In the genomic region with DNA sequence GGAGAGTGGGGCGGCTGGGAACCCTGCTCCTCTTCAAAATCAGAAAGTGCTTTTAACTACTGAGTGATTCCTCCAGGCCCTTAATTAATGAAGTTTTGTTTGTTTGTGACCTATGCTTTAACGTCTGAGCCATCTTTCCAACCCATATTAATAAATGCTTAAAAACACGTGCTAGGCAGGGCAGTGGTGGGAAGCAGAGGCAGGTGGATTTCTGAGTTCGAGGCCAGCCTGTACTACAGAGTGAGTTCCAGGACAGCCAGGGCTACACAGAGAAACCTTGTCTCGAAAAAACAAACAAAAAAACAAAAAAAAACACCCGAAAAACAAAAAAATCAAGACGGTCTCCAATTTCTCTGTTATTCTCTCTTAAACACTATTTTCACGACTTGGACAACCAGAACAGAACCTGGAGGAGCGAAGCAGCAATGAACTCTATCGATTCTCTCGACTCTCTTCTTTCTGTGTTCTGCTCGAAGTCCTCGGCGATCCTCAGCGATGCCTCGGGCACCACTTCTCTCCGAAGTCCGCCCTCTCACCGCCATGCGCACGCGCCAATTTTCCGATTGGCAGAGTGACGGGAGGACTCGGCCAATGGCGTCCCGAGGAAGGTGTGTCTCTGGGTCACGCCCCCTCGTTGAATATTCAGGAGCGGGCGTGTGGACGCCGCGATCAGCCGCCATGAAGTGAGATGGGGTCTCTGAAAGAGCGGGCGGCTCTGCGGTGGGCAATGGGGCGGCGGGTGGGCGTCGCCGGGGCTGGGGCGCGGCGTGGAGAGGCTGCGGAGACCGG, we compare ENCODE assay signal across 8 mouse cellular contexts. TPM values are rescaled to one million over a fixed set of nuclear protein-coding genes. Genes with fewer than 3 reads are reported as not detected.
DNase-seq lines count a peak whose midpoint lies in the region; ATAC-seq lines count a peak whose summit lies in the region.

Ercc2 (plus strand) TSS at position 634 of the 789 bp plus-strand sequence.

- H3K4me1 ChIP-seq in forebrain, embryonic 14.5 days (ENCODE audit: control insufficient read depth, insufficient read depth, low read length) = peaks cover 6% of the 10 kb centered on the region
- H3K4me1 ChIP-seq in neural tube, embryonic 15.5 days = peaks cover 22% of the 10 kb centered on the region

- H3K9me3 ChIP-seq in forebrain, embryonic 14.5 days (replicated peaks; ENCODE audit: control insufficient read depth, low read length) = no peaks in the 10 kb centered on the region
- no peaks in the 10 kb centered on the region for H3K9me3 ChIP-seq in neural tube, embryonic 15.5 days (replicated peaks)

- peak within 1 kb of the TSS; percentile 89 for H3K9ac ChIP-seq in forebrain, embryonic 14.5 days (ENCODE audit: low read length)
- H3K9ac ChIP-seq in neural tube, embryonic 15.5 days (replicated peaks) = peak within 1 kb of the TSS; percentile 90

- intact Hi-C loops in heart, postnatal 14 days (cut with DNase I) = no loop called here

- H3K4me2 ChIP-seq in forebrain, embryonic 14.5 days (ENCODE audit: low read length) = peak within 1 kb of the TSS; percentile 87
- peak within 1 kb of the TSS; percentile 74 for H3K4me2 ChIP-seq in neural tube, embryonic 15.5 days

- H3K4me3 ChIP-seq in forebrain, embryonic 14.5 days (ENCODE audit: low read depth, low read length) = peak within 1 kb of the TSS; percentile 89
- H3K4me3 ChIP-seq in neural tube, embryonic 15.5 days (replicated peaks) = peak within 1 kb of the TSS; percentile 93

- DNase-seq in ES-CJ7 (ENCODE audit: low read depth, low spot score) = peak; percentile 99
- peak; percentile 96 for DNase-seq in cerebellum, adult 11 months
- DNase-seq in forebrain, embryonic 14.5 days (ENCODE audit: low spot score) = peak; percentile 100
- DNase-seq in heart, postnatal 14 days = peak; percentile 99
- DNase-seq in layer of hippocampus, adult 11-12 months (ENCODE audit: low spot score) = peak; percentile 98
- peak; percentile 99 for DNase-seq in lung, adult 18-20 months
- peak; percentile 100 for DNase-seq in testis, postnatal 14 days (ENCODE audit: low spot score)

- WGBS in forebrain, embryonic 14.5 days = 6% methylated on average over 46 of the region's 48 CpGs
- 6% methylated on average over 48 of the region's 48 CpGs for WGBS in neural tube, embryonic 15.5 days

- no peaks in the 10 kb centered on the region for H3K27me3 ChIP-seq in forebrain, embryonic 14.5 days (replicated peaks; ENCODE audit: control insufficient read depth, insufficient read depth, low read length)
- H3K27me3 ChIP-seq in neural tube, embryonic 15.5 days (replicated peaks) = no peaks in the 10 kb centered on the region

- peak within 1 kb of the TSS; percentile 30; the same call in 1 of the 2 replicates for H3K27ac ChIP-seq in forebrain, embryonic 14.5 days (ENCODE audit: low read depth, low read length)
- H3K27ac ChIP-seq in neural tube, embryonic 15.5 days (replicated peaks) = peak within 1 kb of the TSS; percentile 68

- ATAC-seq in forebrain, embryonic 14.5 days = peak; percentile 97
- ATAC-seq in neural tube, embryonic 15.5 days (ENCODE audit: low FRiP score) = peak; percentile 97

- H3K36me3 ChIP-seq in forebrain, embryonic 14.5 days (ENCODE audit: control insufficient read depth, insufficient read depth, low read length) = peaks cover 29% of the 10 kb centered on the region
- H3K36me3 ChIP-seq in neural tube, embryonic 15.5 days = peaks cover 28% of the 10 kb centered on the region

RNA-seq across cellular contexts. Expression of gene Ercc2, which starts in this region (rescaled TPM):
- 12.9 and 15.2 TPM in 2 replicates for polyA plus RNA-seq in forebrain, embryonic 14.5 days (2014; fragmentation: Nextera tagmentation; extraction: Ambion mirVana)
- total RNA-seq in heart, postnatal 14 days (2021) = 10 to 100 TPM; 12.4 to 15.7 TPM
- polyA plus RNA-seq in neural tube, embryonic 15.5 days (2015; fragmentation: Nextera tagmentation; extraction: Ambion mirVana) = 21.6 and 22.2 TPM in 2 replicates

Comparison
In these comparisons a context has a peak if more than half of its experiments do, and no peak if none do; other contexts are left out.
1. Peak in every context shown above with its lines: DNase-seq, ATAC-seq, H3K4me3 ChIP-seq and H3K27ac ChIP-seq.